Mouse (Mus musculus): ENCODE data around the gene Sema4g. TPM values are rescaled to one million over a fixed set of nuclear protein-coding genes. Genes with fewer than 3 reads are reported as not detected.

Sema4g gene
- 11.2 and 12.5 TPM in 2 replicates for polyA plus RNA-seq (2012; rRNA removed)

DNA sequence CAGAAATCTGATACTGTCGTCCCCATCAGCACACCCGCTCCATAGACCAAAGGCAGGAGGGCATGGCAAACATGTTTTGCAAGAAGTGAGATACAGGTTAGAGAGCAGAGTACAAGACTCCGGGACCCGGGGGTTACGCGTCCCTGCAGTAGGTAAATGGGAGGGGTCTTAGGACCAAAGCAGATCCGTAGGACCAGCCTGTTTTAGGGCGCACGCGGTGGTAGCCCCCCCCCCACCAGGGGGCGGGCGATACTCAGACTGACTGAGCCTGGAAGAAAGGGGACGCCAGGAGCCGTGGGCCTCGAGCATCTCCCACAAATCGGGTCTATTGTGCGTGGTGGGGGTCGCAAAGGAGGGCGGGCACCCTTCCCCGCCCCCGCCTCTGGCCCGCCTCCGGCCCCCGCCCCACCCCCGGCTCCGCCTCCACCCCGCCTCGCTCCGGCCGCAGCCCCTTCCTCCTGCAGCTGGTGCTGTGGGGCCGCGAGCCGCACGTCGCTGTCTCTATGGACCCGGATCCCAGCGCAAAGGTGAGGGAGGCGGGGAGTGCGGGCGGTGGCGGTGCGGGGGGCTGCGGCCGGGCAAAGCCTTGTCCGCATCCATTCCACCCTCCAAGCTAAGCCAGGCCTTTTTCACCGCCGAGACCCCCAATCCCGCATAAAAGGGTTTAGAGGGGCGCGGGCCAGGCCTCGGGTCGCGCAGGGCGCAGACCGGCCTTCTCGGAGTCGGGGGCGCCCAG lies at the start of gene Sema4g:
TSS of gene Sema4g (plus strand) at position 271 of the 736 bp plus-strand sequence.
- no peak within 1 kb of the TSS for H3K27ac ChIP-seq (ENCODE audit: control insufficient read depth, insufficient read depth, low read depth, low read length)
- no peaks in the 10 kb centered on the region for H3K36me3 ChIP-seq (ENCODE audit: control insufficient read depth, insufficient read depth, low read length)
- H3K4me1 ChIP-seq (ENCODE audit: control insufficient read depth, insufficient read depth, low read length) = peaks cover 14% of the 10 kb centered on the region

DNA sequence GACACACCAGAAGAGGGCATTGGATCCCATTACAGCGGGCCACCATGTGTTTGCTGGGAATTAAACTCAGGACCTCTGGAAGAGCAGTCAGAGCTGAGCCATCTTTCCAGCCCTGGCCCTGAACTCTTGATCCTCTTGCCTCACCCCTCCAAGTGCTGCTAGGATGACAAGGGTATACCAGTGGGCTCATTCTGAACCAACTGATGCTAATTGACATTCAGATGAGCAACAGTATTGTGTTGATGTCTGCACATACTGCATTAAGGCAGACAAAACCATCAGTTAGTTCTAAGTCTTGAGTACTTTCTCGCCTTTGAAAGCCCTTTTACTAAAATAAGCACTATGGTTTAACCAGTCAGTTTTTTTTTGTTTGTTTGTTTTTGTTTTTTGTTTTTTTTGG lies 29.3 kb upstream of the Sema4g start:
- Histone ChIP-seq H3K4me3 (ENCODE audit: control insufficient read depth, low read depth, low read length) (no peak overlapping the region), H3K27ac (ENCODE audit: control insufficient read depth, insufficient read depth, low read depth, low read length) (no peak overlapping the region), H3K4me1 (ENCODE audit: control insufficient read depth, insufficient read depth, low read length) (no peaks in the 10 kb centered on the region), H3K36me3 (ENCODE audit: control insufficient read depth, insufficient read depth, low read length) (peaks cover 5% of the 10 kb centered on the region), H3K27me3 (ENCODE audit: control insufficient read depth, insufficient read depth, low read length) (no peaks in the 10 kb centered on the region)
- no peak for TF ChIP-seq CTCF (IDR thresholded peaks at IDR 0.05; ENCODE audit: control insufficient read depth, insufficient read depth, insufficient replicate concordance, low read depth, low read length)
- TF ChIP-seq POLR2A (IDR thresholded peaks at IDR 0.05; ENCODE audit: control insufficient read depth, low read depth, low read length) = no peak

More for the DNA sequence above, at the start of gene Sema4g:
- Histone ChIP-seq H3K4me3 (ENCODE audit: control insufficient read depth, low read depth, low read length) (peak within 1 kb of the TSS; percentile 78), H3K27me3 (ENCODE audit: control insufficient read depth, insufficient read depth, low read length) (0 out of 2 replicates have a peak, but pooled peaks cover 2% of the 10 kb centered on the region)
- TF ChIP-seq POLR2A (IDR thresholded peaks at IDR 0.05; ENCODE audit: control insufficient read depth, low read depth, low read length) (no peak), CTCF (IDR thresholded peaks at IDR 0.05; ENCODE audit: control insufficient read depth, insufficient read depth, insufficient replicate concordance, low read depth, low read length) (no peak)

DNA sequence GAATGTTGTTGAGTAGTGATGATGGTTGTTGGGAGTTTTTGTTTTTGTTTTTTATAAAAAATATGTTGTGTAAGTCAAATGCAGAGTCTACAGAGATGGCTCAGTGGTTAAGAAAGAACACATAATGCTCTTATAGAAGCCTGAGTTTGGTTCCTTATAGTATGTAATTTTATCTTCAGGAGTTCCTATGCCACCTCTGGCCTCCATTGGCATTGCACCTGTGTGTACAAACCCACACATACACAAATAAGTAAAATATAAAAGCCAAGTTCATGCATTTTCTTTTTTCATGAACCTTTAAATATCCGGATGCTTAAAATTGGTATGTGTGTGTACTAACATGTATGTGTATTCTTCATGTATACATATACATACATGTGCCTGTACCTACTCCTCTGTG lies 22.9 kb upstream of the Sema4g start:
- no peak overlapping the region for H3K4me3 ChIP-seq (ENCODE audit: control insufficient read depth, low read depth, low read length)
- no peaks in the 10 kb centered on the region for H3K27me3 ChIP-seq (ENCODE audit: control insufficient read depth, insufficient read depth, low read length)
- no peak for TF ChIP-seq CTCF (IDR thresholded peaks at IDR 0.05; ENCODE audit: control insufficient read depth, insufficient read depth, insufficient replicate concordance, low read depth, low read length)
- H3K36me3 ChIP-seq (ENCODE audit: control insufficient read depth, insufficient read depth, low read length) = no peaks in the 10 kb centered on the region; the same call in 1 of the 2 replicates
- no peak overlapping the region for H3K27ac ChIP-seq (ENCODE audit: control insufficient read depth, insufficient read depth, low read depth, low read length)
- H3K4me1 ChIP-seq (ENCODE audit: control insufficient read depth, insufficient read depth, low read length) = no peaks in the 10 kb centered on the region

DNA sequence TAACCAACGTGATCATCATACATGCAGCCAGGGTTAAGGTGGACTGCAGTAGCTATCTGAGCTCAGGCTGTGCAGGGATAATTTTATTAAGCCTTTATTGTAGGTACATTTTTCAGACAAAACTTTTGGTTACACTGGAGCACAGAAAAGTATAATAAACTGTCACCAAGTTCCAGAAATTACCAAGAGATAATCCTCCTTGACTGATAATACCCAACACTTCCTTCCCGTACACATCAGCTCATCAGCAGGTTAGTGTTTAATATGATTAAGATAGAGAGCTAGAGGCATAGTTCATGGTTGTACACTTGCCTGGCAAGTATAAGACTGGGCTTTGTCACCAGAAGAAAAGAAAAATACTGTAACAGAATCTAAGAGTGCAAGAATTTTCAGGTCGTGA lies 20.6 kb upstream of the Sema4g start:
- no peak for TF ChIP-seq POLR2A (IDR thresholded peaks at IDR 0.05; ENCODE audit: control insufficient read depth, low read depth, low read length)
- Histone ChIP-seq H3K27me3 (ENCODE audit: control insufficient read depth, insufficient read depth, low read length) (no peaks in the 10 kb centered on the region), H3K4me3 (ENCODE audit: control insufficient read depth, low read depth, low read length) (no peak overlapping the region), H3K36me3 (ENCODE audit: control insufficient read depth, insufficient read depth, low read length) (no peaks in the 10 kb centered on the region; the same call in 1 of the 2 replicates), H3K4me1 (ENCODE audit: control insufficient read depth, insufficient read depth, low read length) (no peaks in the 10 kb centered on the region), H3K27ac (ENCODE audit: control insufficient read depth, insufficient read depth, low read depth, low read length) (no peak overlapping the region)

DNA sequence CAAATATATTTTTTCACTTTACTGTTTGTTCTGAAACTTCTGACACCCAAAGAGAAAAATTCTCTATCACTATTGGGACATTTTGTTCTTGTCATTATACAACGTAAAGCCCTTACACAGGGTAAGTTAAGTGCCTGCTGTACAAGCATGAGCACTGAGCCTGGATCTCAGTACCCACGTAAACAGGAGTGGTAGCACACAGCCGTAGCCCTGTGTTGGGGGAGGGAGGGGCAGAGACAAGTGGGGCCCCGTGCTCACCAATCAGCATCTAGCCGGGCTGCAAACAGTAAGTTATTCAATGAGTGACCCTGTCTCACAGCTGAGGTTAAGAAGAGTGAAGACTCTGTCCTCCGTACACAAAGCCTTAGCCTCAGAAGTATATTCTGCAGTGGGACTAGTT lies 12.3 kb upstream of the Sema4g start:
- no peaks in the 10 kb centered on the region for H3K27me3 ChIP-seq (ENCODE audit: control insufficient read depth, insufficient read depth, low read length)
- no peak overlapping the region for H3K27ac ChIP-seq (ENCODE audit: control insufficient read depth, insufficient read depth, low read depth, low read length)
- H3K4me3 ChIP-seq (ENCODE audit: control insufficient read depth, low read depth, low read length) = no peak overlapping the region
- H3K36me3 ChIP-seq (ENCODE audit: control insufficient read depth, insufficient read depth, low read length) = peaks cover 9% of the 10 kb centered on the region
- H3K4me1 ChIP-seq (ENCODE audit: control insufficient read depth, insufficient read depth, low read length) = no peaks in the 10 kb centered on the region
- TF ChIP-seq CTCF (IDR thresholded peaks at IDR 0.05; ENCODE audit: control insufficient read depth, insufficient read depth, insufficient replicate concordance, low read depth, low read length) = no peak
- no peak for TF ChIP-seq POLR2A (IDR thresholded peaks at IDR 0.05; ENCODE audit: control insufficient read depth, low read depth, low read length)

DNA sequence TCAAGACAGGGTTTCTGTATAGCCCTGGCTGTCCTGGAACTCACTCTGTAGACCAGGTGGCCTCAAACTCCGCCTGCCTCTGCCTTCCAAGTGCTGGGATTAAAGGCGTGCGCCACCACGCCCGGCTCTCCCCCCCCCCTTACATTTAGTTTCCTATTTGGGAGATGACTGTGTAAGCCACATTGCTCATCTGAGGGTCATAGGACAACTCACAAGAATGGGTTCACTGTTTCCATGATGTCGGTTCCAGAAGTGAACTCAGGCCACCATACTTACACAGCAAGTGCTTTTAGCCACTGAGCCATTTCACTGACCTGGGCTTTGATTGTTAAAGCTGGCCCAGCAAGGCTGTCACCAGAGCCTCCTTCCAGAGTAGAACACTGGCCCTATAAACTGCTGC lies 11.8 kb upstream of the Sema4g start:
- Histone ChIP-seq H3K4me1 (ENCODE audit: control insufficient read depth, insufficient read depth, low read length) (no peaks in the 10 kb centered on the region), H3K27me3 (ENCODE audit: control insufficient read depth, insufficient read depth, low read length) (no peaks in the 10 kb centered on the region), H3K27ac (ENCODE audit: control insufficient read depth, insufficient read depth, low read depth, low read length) (no peak overlapping the region), H3K36me3 (ENCODE audit: control insufficient read depth, insufficient read depth, low read length) (peaks cover 9% of the 10 kb centered on the region), H3K4me3 (ENCODE audit: control insufficient read depth, low read depth, low read length) (no peak overlapping the region)
- no peak for TF ChIP-seq CTCF (IDR thresholded peaks at IDR 0.05; ENCODE audit: control insufficient read depth, insufficient read depth, insufficient replicate concordance, low read depth, low read length)
- no peak for TF ChIP-seq POLR2A (IDR thresholded peaks at IDR 0.05; ENCODE audit: control insufficient read depth, low read depth, low read length)

DNA sequence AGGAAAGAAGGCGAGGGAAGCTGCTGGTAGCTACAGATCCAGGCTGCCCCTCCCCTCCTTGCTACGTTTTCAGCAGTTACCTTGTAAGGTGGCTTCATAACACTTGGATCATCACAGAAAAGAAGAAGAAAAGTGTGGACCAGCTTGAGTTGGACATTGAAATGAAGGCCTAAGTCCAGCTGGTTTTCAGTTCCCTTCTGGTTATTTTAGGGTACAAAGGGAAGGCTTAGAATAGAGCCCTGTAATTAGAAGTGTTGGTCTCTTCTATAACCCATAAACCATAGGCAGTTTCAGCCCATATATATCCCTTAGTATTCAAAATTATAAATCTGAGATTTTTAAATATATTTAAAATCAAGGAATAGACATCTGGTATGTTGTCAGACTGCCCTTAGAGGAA lies 8.1 kb upstream of the Sema4g start:
- Histone ChIP-seq H3K27me3 (ENCODE audit: control insufficient read depth, insufficient read depth, low read length) (no peaks in the 10 kb centered on the region), H3K4me3 (ENCODE audit: control insufficient read depth, low read depth, low read length) (no peak overlapping the region), H3K4me1 (ENCODE audit: control insufficient read depth, insufficient read depth, low read length) (no peaks in the 10 kb centered on the region), H3K36me3 (ENCODE audit: control insufficient read depth, insufficient read depth, low read length) (peaks cover 8% of the 10 kb centered on the region), H3K27ac (ENCODE audit: control insufficient read depth, insufficient read depth, low read depth, low read length) (no peak overlapping the region)
- TF ChIP-seq POLR2A (IDR thresholded peaks at IDR 0.05; ENCODE audit: control insufficient read depth, low read depth, low read length) (no peak), CTCF (IDR thresholded peaks at IDR 0.05; ENCODE audit: control insufficient read depth, insufficient read depth, insufficient replicate concordance, low read depth, low read length) (no peak)
